Mouse (Mus musculus) adrenal gland, adult (tissue): Measurements from ENCODE around the gene 2010111I01Rik.

ENCODE experiments used
- DNase-seq, 2 experiments: peaks; one replicate each; pipeline ENCODE4 v3.0.0; 2022 to 2023; ENCODE audit warnings: low spot score in 1 of 2; ENCODE audit not compliant: inconsistent age in 2 of 2

2010111I01Rik gene

GRCm38 (mm10) chr13:63238045-63238444 lies 273.4 kb downstream of the 2010111I01Rik start:
- peak in 1 of 2 experiments; percentile 33 for DNase-seq

- DNase-seq: peak; percentile 69 to 87
These were observed 274.7 kb downstream of the 2010111I01Rik start for GRCm38 (mm10) chr13:63239301-63239804.

DNA sequence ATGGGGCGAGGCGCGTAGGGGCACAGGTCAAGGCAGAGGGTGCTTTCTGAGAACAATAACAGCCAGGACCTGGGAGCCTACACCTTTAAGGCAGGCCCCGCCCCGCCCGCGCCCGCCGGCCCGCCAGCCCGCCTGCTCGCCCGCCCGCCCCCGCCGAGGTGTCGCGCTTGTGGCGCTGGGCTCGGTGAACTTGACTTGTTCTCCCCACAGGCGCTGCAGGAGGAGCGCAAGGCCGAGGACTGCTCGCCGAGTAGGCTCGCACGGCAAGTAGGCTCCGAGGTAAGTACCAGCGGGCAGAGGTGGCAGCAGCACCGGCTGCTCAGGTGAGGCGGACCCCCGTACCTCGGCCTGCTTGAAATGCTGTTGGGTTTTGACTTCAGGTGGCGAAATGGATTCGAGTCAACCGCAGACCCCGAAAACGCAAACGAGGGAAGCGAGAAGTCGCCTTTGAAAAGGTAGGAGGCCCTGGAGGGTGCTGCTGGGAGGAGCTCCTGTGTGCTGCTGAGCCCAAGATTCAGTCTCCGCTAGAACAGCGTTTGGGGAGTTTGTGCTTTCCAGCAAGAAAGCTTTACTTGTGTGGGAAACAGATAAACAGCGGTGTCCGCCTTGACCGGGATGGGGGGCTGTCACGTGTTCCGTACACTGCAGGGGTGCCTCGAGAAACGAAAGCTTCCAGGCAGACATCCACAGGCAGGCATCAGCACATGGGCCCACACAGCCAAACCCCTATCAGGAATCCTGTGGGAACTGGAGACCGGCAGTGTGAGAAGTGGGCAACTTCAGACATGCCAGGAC lies 275.4 kb downstream of the 2010111I01Rik start:
- DNase-seq: peak; percentile 89 to 95

- DNase-seq: peak; percentile 57 to 87
These were observed 276.1 kb downstream of the 2010111I01Rik start for GRCm38 (mm10) chr13:63240835-63241234.

DNA sequence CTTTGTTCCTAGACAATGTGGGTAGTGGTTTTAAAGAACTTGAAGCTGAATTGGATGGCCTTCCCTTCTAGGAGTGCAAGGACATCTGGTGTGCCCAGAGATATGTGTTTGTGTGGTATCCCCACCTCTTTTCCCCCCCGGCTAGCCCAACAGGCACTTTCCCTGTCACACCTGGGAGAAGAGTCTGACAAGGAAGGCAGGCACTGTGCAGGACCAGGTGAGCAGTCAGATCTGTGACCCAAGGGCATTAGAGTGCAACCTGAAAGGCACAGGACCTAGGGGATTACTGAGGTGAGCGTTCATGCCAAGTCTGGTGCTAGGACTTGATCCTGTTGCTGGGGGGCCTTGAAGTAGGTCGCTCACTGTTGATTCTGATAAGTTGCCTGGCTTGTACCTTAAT lies 277.0 kb downstream of the 2010111I01Rik start:
- peak in 1 of 2 experiments; percentile 70 for DNase-seq

DNA sequence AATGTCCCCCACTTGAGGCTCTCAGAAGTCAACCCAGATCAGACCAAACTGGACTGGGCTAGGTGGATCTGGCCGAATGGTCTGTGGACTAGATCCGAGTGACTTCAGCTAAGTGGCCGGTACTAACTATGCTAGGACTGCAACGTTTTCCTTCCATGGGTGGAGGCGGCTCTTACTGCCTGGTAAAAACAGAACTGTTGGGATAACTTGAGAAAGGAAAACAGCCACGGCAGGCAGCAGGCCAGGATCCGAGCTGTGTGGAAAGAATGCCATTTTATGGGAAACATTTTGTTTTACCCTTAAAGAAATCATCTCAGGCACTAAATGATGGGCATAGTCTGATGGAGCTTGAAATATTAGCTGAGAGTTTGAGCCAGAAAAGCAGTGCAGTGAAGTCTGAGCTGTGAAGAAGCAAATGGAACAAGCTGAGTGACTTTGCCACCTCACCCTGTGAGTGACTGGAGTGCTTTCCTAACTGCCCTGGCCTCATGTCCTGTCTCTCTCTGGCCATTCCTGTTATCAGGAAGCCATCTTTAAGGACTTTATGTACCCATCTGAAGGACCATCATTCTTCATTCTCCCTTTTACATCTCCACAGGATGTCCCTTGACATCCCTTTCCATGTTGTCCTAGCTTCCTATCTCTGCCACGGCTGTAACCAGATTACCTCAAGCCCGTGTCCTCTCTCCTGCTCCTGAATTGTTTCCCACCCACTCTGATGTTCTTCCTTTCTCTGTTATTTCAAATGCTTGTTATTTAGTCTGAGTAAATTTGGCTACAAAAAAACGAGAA lies 277.9 kb downstream of the 2010111I01Rik start:
- DNase-seq: peak; percentile 49 to 82

DNA sequence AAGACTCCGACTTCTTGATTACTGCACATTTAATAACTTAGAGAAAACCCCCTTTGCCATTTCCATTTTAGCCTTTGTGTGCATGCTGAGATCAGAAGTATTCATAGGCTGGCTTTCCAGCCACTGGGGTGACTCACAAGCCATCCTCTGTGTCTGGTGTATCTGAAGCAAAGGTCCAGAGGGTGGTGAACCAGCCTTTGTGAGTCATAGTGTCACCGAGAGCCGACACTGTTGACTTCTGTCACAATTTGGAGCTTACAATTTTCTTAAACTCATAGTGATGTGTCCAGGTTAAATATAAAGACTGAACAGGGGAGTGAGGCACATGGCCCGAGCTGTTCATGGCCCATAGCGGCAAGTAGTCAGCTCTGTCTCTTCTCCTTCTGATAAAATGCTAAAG lies 278.9 kb downstream of the 2010111I01Rik start:
- DNase-seq: peak; percentile 81 to 91

DNA sequence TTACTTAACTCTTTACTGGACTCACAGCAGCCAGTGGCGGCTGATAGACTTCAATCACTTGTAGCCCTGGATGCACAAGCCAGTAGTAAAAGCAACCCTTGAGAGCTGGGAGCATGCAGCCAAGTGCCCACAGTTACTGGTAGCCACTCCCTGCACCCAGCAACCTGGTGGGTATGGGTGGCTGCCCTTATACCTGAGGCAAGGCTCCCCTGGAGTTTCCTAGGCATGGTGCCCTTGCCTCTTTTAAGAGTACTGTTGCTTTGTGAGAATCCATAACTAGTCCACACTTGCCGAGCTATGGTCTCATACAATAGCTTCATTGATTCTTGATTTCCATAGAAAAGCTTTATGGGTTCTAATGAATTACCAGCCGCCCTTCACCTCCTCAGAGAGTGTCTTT lies 279.7 kb downstream of the 2010111I01Rik start:
- peak in 1 of 2 experiments; percentile 82 for DNase-seq

DNA sequence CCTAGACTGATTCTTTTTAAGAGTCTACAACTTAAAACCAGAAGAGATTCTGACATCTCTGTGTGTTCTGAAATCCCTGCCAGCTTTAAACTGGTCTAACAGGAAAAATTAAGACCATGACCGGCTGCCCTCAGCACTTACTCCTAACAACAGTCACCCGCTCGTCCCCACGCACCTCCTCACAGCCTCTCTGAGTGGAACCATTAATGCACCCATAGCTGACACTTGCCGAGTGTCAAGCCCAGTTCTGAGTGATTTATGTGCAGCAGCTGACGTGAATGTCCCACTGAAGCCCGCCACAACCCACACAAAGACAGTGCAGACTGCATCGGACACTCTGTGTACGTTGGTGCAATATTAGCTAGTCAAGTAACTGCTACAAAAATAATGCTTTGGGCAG lies 280.5 kb downstream of the 2010111I01Rik start:
- peak in 1 of 2 experiments; percentile 59 for DNase-seq

GRCm38 (mm10) chr13:63245812-63246211 lies 281.1 kb downstream of the 2010111I01Rik start:
- peak in 1 of 2 experiments; percentile 68 for DNase-seq

DNA sequence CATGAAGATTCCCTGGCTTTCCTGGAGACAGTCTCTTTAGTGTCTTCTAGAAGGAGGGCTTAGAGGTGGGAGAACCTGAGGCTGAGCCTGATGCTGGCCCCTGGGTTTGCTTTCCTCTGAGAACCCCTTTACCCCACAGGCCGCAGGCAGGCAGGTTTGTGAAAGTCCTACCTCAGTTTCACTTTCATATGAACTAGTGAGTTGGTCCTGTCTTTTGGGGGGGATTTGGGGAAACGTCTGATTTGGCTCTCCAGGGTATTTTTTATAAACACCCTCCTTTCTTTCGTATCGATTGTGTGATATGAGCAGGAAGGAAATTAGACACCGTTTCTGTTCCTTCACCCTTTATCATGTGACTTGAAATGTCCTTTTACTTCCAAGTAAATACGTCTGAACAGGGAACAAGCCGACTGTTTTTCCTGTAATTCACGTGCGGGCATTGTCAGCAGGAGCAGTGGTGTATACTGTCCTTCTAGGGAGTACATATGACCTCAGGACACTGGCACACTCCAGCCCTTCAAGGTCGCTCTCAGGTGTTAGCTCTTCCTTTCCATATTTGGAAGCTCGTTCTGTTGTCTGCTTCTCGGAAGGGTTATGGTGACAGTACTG lies 281.7 kb downstream of the 2010111I01Rik start:
- peak; percentile 56 to 87 for DNase-seq

DNA sequence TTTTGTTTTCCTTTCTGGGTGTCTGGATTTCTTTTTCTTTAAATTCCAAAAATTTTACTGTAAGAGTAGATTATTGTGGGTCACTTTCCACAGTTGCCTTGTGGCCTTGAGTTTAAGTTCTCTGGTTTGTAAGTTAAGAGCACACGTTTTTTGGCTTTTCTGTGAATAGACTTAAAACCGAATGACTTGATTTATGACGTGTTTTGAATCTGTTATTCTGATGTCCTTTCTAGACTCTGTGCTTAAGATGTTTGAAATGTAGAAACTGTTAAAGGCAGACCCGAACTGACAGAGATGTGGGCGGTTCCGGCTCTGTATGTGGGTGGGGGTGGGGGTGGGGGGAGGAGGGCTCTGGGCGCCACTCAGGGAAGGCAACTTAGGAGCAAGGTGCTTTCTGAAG lies 282.3 kb downstream of the 2010111I01Rik start:
- DNase-seq: no peak

- peak in 1 of 2 experiments; percentile 75 for DNase-seq
These were observed 282.9 kb downstream of the 2010111I01Rik start for GRCm38 (mm10) chr13:63247631-63248030.

- peak in 1 of 2 experiments; percentile 78 for DNase-seq
These were observed 283.6 kb downstream of the 2010111I01Rik start for GRCm38 (mm10) chr13:63248318-63248717.

- DNase-seq: peak in 1 of 2 experiments; percentile 83
These were observed 284.5 kb downstream of the 2010111I01Rik start for GRCm38 (mm10) chr13:63249171-63249570.

- peak in 1 of 2 experiments; percentile 87 for DNase-seq
These were observed 285.2 kb downstream of the 2010111I01Rik start for GRCm38 (mm10) chr13:63249741-63250431.

GRCm38 (mm10) chr13:63250441-63250980 lies 285.8 kb downstream of the 2010111I01Rik start:
- DNase-seq: peak in 1 of 2 experiments; percentile 79

DNA sequence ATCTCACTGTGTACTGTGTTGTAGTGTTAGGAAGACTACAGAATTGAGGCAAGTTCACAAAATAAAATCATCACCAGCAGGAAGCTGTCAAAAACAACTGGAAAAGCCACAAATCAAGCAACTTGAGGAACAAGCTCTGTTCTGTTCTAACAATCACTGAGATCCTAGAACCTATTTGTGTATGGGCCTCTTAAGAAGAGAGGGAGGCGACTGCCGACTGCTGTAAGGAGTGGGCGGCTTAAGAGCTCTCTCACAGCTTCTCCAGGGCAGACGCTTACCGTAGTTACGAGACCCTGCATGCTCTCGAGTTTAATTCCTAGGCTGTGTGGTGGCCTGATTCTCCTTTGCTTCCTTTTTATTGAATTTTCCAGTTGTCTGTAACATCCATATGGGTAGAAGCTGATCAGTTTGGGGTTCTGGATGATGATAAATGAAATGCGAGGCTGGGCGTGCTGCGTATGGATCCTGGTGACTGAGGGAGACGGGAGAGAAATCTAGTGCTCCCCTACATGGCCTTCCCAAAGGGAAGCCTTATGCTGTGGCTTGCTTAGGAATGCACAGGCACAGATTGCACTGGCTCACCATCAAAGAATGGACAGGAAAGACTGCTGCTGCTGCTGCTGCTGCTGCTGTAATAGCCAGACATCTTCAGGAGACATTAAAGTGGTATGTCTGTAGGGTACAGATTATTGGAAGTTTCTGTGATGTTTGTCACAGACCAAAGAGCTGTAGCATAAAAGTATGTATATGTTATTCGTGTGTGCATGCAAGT lies 286.6 kb downstream of the 2010111I01Rik start:
- peak in 1 of 2 experiments; percentile 76 for DNase-seq

- DNase-seq: no peak
These were observed 287.8 kb downstream of the 2010111I01Rik start for GRCm38 (mm10) chr13:63252295-63253010.
